ENCODE assay signal across 16 mouse cellular contexts in genomic region chr1:41559991-41560390, GRCm38 (mm10).
"Had no signal": no experiment of that assay in that cellular context is flagged by ENCODE, and none has a peak within 500 bp of the region (broad histone marks: within the 10 kb centered on the region; RNA-seq: fewer than 3 reads in every experiment).

No protein-coding gene starts in this region.

- DNase-seq: kidney, adult 8-10 months; kidney, postnatal 25 days; liver; lung, adult 2 months; lung, postnatal 36 days; right cerebral cortex, postnatal 4 days; spleen, adult 18-20 months; thymus, adult 2 months; thymus, postnatal 25 days had no signal

- H3K4me3 ChIP-seq: left cerebral cortex, adult 2 months; limb, embryonic 12.5 days; liver, embryonic 15.5 days; myocyte; neural tube, embryonic 15.5 days had no signal

- H3K4me1 ChIP-seq: limb, embryonic 12.5 days; liver, embryonic 15.5 days; neural tube, embryonic 15.5 days had no signal

- H3K27me3 ChIP-seq: limb, embryonic 12.5 days; liver, embryonic 15.5 days; neural tube, embryonic 15.5 days had no signal

- ATAC-seq: lung, postnatal 0 days; midbrain, embryonic 16.5 days had no signal

- H3K4me2 ChIP-seq: limb, embryonic 12.5 days; liver, embryonic 15.5 days; neural tube, embryonic 15.5 days had no signal

- H3K9ac ChIP-seq: limb, embryonic 12.5 days; liver, embryonic 15.5 days; neural tube, embryonic 15.5 days had no signal

- H3K27ac ChIP-seq: left cerebral cortex, adult 2 months; limb, embryonic 12.5 days; liver, embryonic 15.5 days; neural tube, embryonic 15.5 days had no signal

- H3K36me3 ChIP-seq: limb, embryonic 12.5 days; liver, embryonic 15.5 days; neural tube, embryonic 15.5 days had no signal

- H3K9me3 ChIP-seq: limb, embryonic 12.5 days; liver, embryonic 15.5 days; neural tube, embryonic 15.5 days had no signal
